Mouse (Mus musculus): Measurements from ENCODE around the gene Prss36.

Prss36 gene

DNA sequence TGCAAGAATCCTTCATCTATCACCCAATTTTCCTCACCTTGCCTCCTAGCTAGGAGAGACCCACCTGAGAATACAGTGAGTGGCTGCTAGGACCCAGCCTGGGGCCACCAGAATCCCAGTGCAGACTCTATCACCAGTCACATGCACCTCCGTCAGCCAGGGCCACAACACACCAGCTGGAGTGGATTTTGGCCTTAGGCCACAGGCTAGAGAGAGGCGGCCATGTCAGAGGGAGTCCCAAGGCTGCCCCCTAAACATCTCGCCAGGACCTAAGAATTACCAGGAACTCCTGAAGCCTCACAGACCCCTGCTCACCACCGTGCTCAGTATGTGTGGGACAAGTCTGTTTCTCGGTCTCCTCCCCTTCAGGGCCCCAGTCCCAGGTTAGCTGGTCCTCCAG, 12.4 kb downstream of the Prss36 start:
- DNase-seq, result no peak

DNA sequence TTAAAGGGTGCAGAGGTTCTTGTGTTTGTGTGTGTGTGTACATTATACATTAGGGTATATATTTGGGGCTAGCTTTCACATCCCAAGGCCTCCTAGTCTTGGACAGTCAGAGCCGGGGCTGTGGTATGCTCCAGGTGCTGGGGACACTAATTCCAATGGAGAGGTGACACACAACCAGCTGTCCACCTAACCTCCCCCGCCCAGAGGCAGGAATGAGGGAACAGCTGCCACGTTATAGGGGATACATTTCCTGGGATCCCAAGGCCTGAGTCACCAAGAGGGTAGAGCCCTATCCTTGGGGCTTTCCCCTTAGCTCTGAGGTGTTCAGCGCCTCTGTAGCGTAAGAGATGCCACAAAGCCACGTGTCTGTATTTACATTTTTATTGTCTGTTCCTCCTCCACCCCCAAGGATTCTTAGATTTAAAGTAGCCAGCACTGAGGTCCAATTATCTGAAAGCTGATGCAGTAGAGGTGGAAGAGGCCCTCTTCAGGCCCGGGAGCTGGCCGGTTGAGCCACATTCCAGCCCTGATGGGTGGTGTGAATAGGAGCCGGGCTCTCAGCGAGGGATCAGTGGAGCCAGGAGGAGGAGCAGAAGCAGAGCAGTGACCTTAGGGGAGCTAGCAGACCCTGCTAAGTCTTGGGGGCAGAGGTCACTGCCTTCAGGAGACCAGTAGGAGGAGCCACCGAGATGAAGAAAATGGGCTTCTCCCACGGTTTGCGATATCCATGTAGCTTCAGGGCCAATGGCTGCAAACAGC, 14.1 kb downstream of the Prss36 start:
- no peak for DNase-seq

- DNase-seq, result no peak
Observed at GRCm38 (mm10) chr7:127931351-127932135, 15.0 kb downstream of the Prss36 start.

DNA sequence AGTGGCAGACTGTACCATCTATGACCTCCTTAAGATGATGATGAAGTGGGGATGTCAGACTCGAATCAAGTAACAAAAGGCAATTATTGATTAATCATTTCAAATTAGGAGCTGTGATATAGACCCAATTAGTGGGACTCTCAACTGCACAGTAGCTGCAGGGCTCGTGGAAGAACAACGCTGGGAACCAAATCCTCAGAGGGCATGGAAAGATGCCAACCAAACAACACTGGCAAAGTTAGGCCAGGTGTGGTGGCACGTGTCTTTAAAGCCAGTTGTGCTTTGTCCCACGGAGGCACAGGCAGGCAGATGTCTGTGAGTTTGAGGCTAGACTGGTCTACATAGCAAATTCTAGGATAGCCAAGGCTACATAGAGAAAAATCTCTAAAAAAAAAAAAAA, 15.9 kb downstream of the Prss36 start:
- DNase-seq, result no peak

GRCm38 (mm10) chr7:127929923-127930322, 16.6 kb downstream of the Prss36 start, which contains the start of gene Prss8:
Gene Prss8, minus strand, starts transcription at chr7:127930104.
- DNase-seq, result no peak

GRCm38 (mm10) chr7:127928596-127928995, 17.9 kb downstream of the Prss36 start:
- no peak for DNase-seq

DNA sequence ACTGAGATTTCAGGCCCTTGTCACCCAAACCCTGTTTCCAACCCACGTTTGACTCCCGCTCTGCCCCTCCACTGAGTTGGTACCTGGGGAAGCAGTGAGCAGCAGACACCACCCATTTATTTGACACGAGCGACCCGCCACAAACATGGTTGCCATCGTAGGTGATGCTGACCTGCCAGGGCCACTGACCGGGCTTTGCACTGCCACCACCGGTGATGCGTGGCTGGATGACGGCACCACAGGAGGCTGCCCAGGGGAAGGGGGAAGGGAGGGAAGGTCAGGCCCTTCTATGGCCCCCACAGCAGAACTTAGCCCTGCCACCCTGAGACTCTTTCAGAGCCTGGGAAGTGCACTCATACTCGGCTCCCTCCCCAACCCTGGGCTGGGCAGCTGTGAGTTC, 18.8 kb downstream of the Prss36 start:
- no peak for DNase-seq

DNA sequence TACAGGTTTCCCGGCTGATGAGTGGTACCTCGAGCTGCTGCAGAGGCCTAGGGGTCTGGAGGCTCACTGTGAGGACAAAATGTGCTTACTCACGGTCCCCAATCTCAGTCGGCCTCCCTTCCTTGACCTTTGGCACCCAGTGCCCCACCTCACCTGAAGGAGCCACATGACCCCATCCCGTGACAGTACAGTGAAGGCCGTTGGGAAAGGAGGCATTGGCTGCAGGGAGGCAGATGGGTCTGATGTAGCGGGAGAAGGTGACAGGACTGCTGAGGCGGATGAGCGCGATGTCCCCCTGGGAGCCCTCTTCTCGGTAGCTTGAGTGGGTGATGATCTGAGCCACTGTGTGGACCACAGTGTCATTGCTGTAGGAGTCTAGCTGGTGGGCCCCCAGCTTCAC, 19.7 kb downstream of the Prss36 start:
- no peak for DNase-seq

DNA sequence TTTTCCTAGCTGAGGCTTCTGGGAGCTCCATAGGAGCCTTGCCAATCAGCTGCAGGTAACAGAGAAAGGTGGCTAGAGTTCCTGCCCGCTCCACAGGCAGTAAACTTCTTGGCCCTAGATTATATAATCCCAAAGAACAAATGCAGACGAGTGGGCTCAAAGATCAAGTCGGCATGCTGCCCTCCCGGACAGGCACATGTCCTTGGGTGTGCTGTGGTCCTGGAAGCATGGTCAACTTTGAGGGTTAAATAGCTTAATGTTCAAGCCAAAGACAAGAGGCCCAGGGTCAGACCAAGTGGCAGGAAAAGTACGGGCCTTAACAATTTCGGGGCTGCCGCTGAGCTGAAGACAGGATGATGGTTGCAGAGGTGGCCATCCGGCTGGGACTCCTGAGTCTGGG, 20.5 kb downstream of the Prss36 start:
- DNase-seq, result no peak

- no peak for DNase-seq
Observed at GRCm38 (mm10) chr7:127925252-127925651, 21.3 kb downstream of the Prss36 start.

- DNase-seq, result no peak
Observed at GRCm38 (mm10) chr7:127923714-127924113, 22.8 kb downstream of the Prss36 start.

DNA sequence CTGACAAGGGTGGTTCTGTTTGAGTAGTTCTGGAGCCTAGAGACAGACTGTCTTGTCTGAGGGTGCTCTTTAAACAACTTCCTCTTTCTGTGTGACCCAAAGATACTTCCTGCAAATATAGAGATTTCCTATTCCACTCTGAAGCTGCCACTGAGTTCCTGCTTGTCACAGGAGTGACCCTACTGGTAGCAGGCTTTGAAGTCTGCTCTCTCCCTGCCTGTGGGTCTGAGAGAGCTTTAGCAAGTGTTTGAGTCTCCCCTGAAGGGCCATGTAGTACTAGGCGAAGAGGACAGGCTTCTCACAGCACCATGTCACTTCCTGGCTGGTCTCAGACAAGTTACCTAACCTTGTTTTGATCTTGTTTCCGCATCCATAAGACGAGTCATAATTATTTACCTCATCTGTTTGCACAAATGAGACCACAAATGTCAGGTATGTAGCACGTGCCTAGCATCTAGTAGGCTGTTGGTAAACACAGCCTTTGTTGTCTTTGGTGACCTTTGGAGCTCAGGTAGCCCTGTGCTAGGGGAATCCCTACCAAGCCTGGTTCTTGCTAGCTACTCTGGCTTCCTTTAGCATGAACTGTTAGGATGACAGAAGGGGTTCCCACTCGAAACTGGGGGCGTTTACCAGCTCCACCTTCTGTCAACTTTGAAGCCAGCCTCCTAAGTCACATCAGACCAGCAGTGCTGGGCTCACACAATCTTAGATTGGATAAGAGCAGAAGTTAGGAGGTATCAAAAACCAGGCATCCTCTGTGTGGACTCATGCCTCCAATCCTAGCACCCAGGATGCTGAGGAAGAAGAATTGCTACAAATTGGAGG, 23.9 kb downstream of the Prss36 start:
- no peak for DNase-seq

GRCm38 (mm10) chr7:127921516-127921915, 25.0 kb downstream of the Prss36 start:
- DNase-seq, result no peak

- DNase-seq, result peak; percentile 48
Observed at GRCm38 (mm10) chr7:127919290-127919689, 27.2 kb downstream of the Prss36 start.

DNA sequence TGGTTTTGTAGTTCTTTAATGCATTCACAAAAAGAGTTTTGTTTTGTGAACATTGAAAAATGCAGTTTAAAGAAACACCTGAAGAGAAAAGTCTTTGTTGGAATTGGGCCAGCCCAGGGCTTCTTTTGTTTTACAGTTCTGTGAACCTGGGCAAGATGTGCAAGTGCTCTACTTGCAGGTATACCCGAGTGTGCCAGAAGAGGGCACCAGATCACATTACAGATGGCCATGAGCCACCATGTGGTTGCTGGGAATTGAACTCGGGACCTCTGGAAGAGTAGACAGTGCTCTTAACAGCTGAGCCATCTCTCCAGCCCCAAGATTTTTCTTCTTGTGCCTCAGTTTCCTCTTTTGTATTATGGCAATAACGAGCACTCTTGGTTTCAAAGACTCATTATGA, 28.3 kb downstream of the Prss36 start:
- DNase-seq, result peak; percentile 47

DNA sequence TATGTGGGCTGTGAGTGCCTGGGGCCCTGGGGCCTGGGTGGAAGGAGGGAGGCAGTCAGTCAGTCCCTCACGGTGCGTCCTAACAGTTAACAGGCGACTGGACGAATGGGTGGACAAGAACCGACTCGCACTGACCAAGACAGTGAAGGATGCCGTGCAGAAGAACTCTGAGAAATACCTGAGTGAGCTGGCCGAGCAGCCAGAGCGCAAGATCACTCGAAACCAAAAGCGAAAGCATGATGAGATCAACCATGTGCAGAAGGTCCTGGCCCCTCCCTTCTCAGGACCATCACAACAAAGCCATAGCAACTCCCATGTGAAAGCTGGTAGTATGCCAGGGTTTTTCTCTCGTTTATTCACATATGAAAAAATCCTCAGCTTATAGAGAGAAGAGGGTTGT, 31.2 kb downstream of the Prss36 start:
- no peak for DNase-seq

DNA sequence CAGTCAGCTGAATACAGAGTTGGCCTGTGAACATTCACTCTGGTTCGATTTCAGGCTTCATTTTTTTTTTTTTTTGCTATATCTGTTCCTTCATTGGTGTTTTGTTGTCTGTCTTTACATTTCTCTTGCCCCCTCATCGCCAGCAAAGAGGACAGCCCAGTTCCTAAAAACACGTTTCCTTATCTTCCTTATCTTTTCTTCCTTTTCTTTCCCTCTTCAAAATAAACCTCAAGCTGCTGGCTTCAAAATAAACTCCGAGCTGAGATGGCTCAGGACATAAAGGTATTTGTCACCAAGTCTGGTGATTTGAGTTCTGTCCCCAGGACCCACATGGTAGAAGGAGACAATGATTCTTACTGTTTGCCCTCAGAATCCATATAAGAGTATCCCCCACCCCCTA, 33.6 kb downstream of the Prss36 start:
- no peak for DNase-seq

DNA sequence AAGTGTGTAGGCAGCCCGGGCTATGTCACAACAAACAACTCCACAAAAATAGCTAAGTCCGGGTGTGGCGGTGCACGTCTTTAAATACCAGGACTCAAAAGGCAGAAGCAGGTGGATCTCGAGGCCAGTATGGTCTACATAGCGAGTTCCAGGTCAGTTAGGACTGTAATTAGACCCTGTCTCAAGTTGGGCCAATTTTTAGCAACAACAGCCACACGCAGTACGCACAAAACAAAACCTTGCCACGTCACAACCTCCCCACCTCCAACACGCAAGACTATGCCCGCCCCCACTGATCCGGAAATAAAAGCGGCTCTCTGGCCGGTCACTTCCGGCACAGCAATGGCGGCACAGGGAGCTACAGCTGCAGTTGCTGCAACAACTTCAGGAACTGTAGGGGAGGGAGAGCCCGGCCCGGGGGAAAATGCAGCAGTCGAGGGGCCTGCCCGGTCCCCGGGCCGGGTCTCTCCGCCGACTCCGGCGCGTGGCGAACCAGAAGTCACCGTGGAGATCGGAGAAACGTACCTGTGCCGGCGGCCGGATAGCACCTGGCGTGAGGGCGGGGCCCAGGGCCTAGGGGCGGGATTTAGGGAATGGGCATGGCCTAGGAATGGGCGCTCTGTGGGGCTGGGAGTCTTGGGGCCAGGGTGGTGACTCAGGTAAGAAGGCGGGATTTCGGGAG, 34.2 kb downstream of the Prss36 start, which contains the start of gene Kat8:
TSS of gene Kat8 (plus strand) at position 327 of the 682 bp plus-strand sequence.
- peak; percentile 83 for DNase-seq

DNA sequence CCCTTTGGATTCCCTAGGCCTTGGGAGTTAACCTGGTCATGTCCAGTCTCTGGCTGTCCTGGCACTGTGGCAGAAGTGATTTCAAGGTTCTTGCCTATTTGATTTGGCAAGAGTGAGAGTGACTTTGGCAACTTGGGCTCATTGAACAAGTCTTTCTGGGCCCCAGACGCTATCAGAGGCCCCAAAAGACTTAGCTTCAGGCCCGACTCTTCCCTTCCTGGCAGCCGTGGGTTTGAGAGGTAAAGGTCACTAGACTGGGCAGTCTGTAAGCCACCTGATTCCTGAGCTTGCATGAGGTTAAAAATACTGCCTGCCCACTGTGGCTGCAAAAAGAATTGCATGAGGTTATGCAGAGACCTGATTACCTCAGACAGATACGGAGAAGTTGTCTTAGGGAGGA, 37.9 kb downstream of the Prss36 start:
- DNase-seq, result no peak

DNA sequence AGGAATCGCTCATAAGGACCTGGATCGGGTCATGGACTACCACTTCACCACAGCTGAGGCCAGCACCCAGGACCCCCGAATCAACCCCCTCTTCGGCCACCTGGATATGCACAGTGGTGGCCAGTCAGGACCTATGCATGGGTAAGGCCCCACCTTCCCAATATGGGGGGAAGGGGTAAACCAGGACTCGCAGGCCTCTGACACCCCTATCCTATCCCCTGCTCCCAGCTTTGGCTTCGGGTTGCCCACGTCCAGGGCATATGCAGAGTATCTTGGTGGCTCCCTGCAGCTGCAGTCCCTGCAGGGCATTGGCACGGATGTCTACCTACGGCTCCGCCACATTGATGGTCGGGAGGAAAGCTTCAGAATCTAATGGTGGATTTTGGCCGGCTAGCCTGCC, 38.6 kb downstream of the Prss36 start:
- no peak for DNase-seq

DNA sequence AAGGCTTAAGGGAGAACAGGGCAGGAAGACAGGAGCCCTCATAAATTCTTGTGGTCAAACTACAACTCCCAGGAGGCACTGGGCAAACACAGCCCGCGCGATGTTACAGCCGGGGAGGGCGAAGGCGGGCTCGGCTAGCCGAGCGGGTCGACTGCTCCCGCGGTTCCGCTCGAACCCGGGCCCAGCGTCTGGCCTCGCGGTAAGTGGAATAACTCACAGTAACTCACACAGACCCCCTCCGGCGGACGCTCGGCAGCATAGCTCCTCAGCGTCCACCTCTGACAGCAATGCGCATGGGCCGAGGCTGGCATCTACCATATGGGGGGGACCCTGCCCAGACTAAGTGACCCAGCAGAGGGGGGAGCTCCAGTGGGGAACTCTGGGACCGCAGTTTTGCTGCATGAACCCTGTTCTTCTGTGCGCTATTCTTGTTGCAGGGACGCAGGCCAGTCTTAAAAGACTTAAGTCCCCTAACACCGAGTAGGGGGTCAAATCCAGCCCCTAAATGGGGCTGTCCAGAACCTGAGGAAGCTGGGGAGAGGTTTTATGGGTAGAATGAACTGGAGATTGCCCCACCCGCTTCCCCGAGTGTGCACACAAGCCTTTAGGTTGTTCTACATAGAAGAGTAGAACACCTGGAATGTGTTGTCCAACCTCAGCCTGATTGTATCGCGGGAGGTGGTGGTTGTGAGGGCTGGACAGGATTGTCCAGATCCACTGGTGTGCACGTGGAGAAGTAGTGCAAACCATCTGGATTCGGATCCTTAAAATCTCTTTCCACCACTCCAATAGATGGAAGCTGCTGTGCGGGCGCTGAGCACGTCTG, 42.3 kb downstream of the Prss36 start, which contains the start of gene Bckdk:
TSS of gene Bckdk (plus strand) at position 112 of the 826 bp plus-strand sequence.
- peak; percentile 80 for DNase-seq

GRCm38 (mm10) chr7:127901772-127902171, 44.8 kb downstream of the Prss36 start:
- no peak for DNase-seq

Data from right cerebral cortex, postnatal 4 days (tissue).